Mouse (Mus musculus) liver, embryonic 14.5 days (tissue): ENCODE data around the gene Vkorc1.

ENCODE experiments used
- CTCF ChIP-seq: IDR thresholded peaks from 2 replicates; pipeline ENCODE4 v1.5.1; 2016; ENCODE audit warnings: antibody characterized with exemption, low read depth, control low read depth
- EP300 ChIP-seq: IDR thresholded peaks from 2 replicates; pipeline ENCODE4 v1.6.1; 2016; ENCODE audit warnings: antibody characterized with exemption, low read depth

DNA sequence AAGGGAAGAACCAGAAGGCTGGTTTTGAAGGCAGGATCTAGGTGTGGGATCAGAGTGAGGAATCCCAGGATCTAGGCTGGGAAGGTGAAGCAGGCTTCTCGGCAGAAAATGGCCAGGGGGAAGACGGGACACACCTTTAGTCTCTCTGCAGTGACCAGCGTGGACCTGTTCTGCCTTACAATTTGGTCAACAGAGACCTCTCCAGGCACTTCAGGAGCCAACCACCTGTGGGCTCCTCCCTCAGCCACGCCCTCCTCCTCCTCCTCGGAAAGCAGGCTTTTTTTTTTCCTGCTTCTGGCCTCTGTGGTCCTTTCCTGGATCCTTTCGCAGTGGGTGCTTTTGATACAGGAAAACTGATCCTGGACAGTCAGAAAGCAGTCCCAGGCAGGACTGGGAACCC, 34.5 kb upstream of the Vkorc1 start, which contains the start of gene Prss8:
- TF ChIP-seq CTCF (no peak), EP300 (no peak)
